Mouse (Mus musculus) spleen, adult 18-20 months (tissue): ENCODE results near the gene Creb3l1.

Experiments
- DNase-seq, 2 experiments: peaks; one replicate each; pipeline ENCODE4 v3.0.0; 2022; ENCODE audit warnings: mixed read lengths in 2 of 2

Creb3l1 gene

GRCm38 (mm10) chr2:92024274-92024672 is at the start of gene Creb3l1:
Gene Creb3l1, minus strand, starts transcription at chr2:92024502.
- peak in 1 of 2 experiments; percentile 56 for DNase-seq

GRCm38 (mm10) chr2:92071143-92071542 is 46.8 kb upstream of the Creb3l1 start:
- no peak for DNase-seq

GRCm38 (mm10) chr2:92069630-92070029 is 45.3 kb upstream of the Creb3l1 start:
- DNase-seq, result no peak

GRCm38 (mm10) chr2:92067600-92067999 is 43.3 kb upstream of the Creb3l1 start:
- no peak for DNase-seq

- no peak for DNase-seq
These were observed 42.6 kb upstream of the Creb3l1 start for GRCm38 (mm10) chr2:92066899-92067298.

GRCm38 (mm10) chr2:92065938-92066337 is 41.6 kb upstream of the Creb3l1 start:
- no peak for DNase-seq

GRCm38 (mm10) chr2:92065269-92065888 is 41.1 kb upstream of the Creb3l1 start:
- DNase-seq, result no peak

GRCm38 (mm10) chr2:92063106-92063505 is 38.8 kb upstream of the Creb3l1 start:
- no peak for DNase-seq

- DNase-seq, result no peak
These were observed 37.0 kb upstream of the Creb3l1 start for GRCm38 (mm10) chr2:92061337-92061736.

GRCm38 (mm10) chr2:92060291-92060690 is 36.0 kb upstream of the Creb3l1 start:
- DNase-seq, result no peak

GRCm38 (mm10) chr2:92059481-92060220 is 35.3 kb upstream of the Creb3l1 start:
- peak; percentile 13 to 22 for DNase-seq

- DNase-seq, result no peak
These were observed 34.6 kb upstream of the Creb3l1 start for GRCm38 (mm10) chr2:92058936-92059335.

GRCm38 (mm10) chr2:92058469-92058868 is 34.2 kb upstream of the Creb3l1 start:
- DNase-seq, result peak; percentile 58 to 83

- DNase-seq, result no peak
These were observed 32.5 kb upstream of the Creb3l1 start for GRCm38 (mm10) chr2:92056760-92057159.

- peak in 1 of 2 experiments; percentile 33 for DNase-seq
These were observed 31.5 kb upstream of the Creb3l1 start for GRCm38 (mm10) chr2:92055831-92056236.

GRCm38 (mm10) chr2:92055101-92055813 is 31.0 kb upstream of the Creb3l1 start:
- DNase-seq, result peak; percentile 72 to 77

- no peak for DNase-seq
These were observed 28.5 kb upstream of the Creb3l1 start for GRCm38 (mm10) chr2:92052754-92053153.

GRCm38 (mm10) chr2:92052188-92052587 is 27.9 kb upstream of the Creb3l1 start:
- DNase-seq, result no peak

- DNase-seq, result no peak
These were observed 23.9 kb upstream of the Creb3l1 start for GRCm38 (mm10) chr2:92048034-92048690.

- no peak for DNase-seq
These were observed 23.3 kb upstream of the Creb3l1 start for GRCm38 (mm10) chr2:92047601-92048000.

GRCm38 (mm10) chr2:92043285-92043684 is 19.0 kb upstream of the Creb3l1 start:
- DNase-seq, result no peak

GRCm38 (mm10) chr2:92041538-92041937 is 17.2 kb upstream of the Creb3l1 start:
- DNase-seq, result no peak

GRCm38 (mm10) chr2:92034273-92034672 is 10.0 kb upstream of the Creb3l1 start:
- DNase-seq, result no peak
